Mouse (Mus musculus): ENCODE measurements at regions not wholly inside any gene's neighbourhood (a gene's known extent, or its start where the extent isn't known, plus 50 kb on each side); places are given as distances from the start of the nearest gene placed in this dataset.

DNA sequence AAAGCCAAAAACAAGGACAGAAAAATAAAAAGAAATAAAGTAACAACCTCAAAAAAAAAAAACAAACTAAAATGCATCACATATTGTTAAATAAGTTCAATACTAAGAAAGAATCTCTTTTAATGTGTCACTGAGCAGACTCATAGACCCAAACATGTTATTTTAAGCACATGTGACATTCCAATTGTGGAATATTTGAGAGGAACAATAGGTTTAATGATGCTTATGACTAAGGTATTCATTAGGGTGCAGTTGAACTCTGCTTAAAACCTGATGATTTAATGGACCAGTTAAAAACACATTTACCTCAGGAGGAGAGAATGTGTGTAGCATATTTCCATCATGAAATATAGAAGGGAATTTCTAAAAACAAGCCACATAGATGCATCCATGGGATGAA lies 302.4 kb downstream of the Hdgfl1 start:
- TF ChIP-seq CTCF (IDR thresholded peaks at IDR 0.05; ENCODE audit: insufficient read depth, low read length) (no peak), POLR2A (IDR thresholded peaks at IDR 0.05; ENCODE audit: borderline replicate concordance, extremely low read depth, low read depth, low read length) (no peak)

DNA sequence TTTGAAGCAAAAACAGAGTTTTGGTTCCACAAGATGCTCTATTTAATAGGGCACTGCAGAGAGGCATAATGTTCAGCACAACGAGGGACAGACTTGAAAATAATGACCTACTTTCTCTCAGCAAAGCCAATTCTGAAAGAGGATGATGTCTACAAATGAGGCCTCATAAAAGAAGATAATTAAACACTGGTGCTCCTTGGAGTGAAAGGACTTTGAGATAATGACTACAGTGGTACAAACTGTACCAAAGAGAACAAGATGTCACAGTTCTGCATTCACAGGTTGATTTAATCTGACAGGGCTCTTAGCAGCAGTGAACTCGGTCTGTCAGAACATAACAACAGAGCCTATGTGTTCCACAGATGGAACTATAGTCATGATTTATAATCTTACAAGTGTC lies 305.4 kb downstream of the Hdgfl1 start:
- no peaks in the 10 kb centered on the region for H3K4me1 ChIP-seq (ENCODE audit: control insufficient read depth, insufficient read depth, low read length)
- DNase-seq, result no peak
- 57% methylated on average over 2 of the region's 2 CpGs for WGBS
- no peak for TF ChIP-seq CTCF (IDR thresholded peaks at IDR 0.05; ENCODE audit: insufficient read depth, low read length)
- no peak for TF ChIP-seq POLR2A (IDR thresholded peaks at IDR 0.05; ENCODE audit: borderline replicate concordance, extremely low read depth, low read depth, low read length)
- no peak overlapping the region for H3K4me3 ChIP-seq (replicated peaks; ENCODE audit: extremely low read depth, low read depth, low read length)

More for the DNA sequence above, 302.4 kb downstream of the Hdgfl1 start:
- no peak for DNase-seq
- H3K4me3 ChIP-seq (replicated peaks; ENCODE audit: extremely low read depth, low read depth, low read length), result no peak overlapping the region
- H3K4me1 ChIP-seq (ENCODE audit: control insufficient read depth, insufficient read depth, low read length), result no peaks in the 10 kb centered on the region

GRCm38 (mm10) chr13:26464096-26464495 lies 305.9 kb downstream of the Hdgfl1 start:
- Histone ChIP-seq H3K4me3 (replicated peaks; ENCODE audit: extremely low read depth, low read depth, low read length) (no peak overlapping the region), H3K4me1 (ENCODE audit: control insufficient read depth, insufficient read depth, low read length) (no peaks in the 10 kb centered on the region)
- DNase-seq, result no peak
- TF ChIP-seq POLR2A (IDR thresholded peaks at IDR 0.05; ENCODE audit: borderline replicate concordance, extremely low read depth, low read depth, low read length), result no peak
- TF ChIP-seq CTCF (IDR thresholded peaks at IDR 0.05; ENCODE audit: insufficient read depth, low read length), result no peak

DNA sequence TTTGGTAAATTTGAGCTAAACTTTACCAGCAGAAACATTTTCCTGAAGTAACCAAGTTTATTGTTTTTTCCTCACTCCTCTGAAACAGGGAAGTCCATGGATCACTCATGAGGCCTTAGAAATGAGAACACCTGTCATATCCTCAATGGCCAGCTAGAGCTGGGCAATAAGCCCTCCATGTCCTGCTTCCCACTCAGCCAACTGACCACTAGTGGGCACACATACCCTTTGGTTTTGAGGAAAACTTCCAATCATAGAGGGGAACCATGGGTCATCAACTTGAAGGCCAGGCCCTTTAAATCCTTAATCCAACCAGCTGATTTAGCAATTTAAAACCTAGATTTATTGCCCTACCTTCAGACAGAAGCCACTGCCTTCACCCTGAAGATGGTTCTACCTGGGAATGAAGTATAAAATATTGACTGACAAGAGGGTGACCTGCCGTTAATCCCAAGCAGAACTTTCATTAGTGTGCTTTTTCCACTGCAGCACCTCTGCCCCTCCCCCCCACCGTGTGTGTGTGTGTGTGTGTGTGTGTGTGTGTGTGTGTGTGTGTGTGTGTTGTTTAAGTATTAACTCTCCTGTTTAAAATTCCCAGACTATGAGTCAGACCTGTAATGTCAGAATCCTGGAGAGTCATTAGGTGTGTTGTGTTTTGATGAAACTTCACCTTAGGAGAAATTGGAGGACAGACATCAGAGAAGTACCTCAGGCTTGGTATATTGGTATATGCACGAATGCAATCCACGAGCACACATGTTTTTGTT lies 312.3 kb downstream of the Hdgfl1 start:
- 68% methylated on average over 4 of the region's 4 CpGs for WGBS
- H3K4me1 ChIP-seq (ENCODE audit: control insufficient read depth, insufficient read depth, low read length), result no peaks in the 10 kb centered on the region
- DNase-seq, result no peak
- TF ChIP-seq CTCF (IDR thresholded peaks at IDR 0.05; ENCODE audit: insufficient read depth, low read length) (no peak), POLR2A (IDR thresholded peaks at IDR 0.05; ENCODE audit: borderline replicate concordance, extremely low read depth, low read depth, low read length) (no peak)
- H3K4me3 ChIP-seq (replicated peaks; ENCODE audit: extremely low read depth, low read depth, low read length), result no peak overlapping the region

- H3K4me3 ChIP-seq (replicated peaks; ENCODE audit: extremely low read depth, low read depth, low read length), result no peak overlapping the region
- 79% methylated on average over 4 of the region's 4 CpGs for WGBS
- DNase-seq, result no peak
- TF ChIP-seq CTCF (IDR thresholded peaks at IDR 0.05; ENCODE audit: insufficient read depth, low read length), result no peak
- TF ChIP-seq POLR2A (IDR thresholded peaks at IDR 0.05; ENCODE audit: borderline replicate concordance, extremely low read depth, low read depth, low read length), result no peak
- no peaks in the 10 kb centered on the region for H3K4me1 ChIP-seq (ENCODE audit: control insufficient read depth, insufficient read depth, low read length)
Observed at GRCm38 (mm10) chr13:26426639-26427038, 343.3 kb downstream of the Hdgfl1 start.

DNA sequence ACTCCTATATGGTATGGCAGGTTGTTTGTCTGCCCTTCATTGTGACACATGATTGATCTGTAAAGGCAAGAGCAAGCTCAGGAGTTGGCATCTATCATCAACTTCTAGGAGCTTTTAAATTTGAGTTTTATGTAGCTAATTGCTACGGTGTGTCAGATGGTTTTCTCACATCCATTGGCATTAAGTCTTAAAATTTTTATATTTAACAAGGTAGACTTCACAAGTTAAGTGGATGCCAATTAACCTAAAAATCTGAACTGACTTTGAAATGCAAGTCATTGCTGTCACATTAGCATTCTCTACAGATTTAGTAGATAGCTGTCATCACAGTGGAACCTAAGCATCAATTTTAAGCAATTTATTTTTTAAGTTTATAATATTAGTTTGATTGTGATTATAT lies 345.5 kb downstream of the Hdgfl1 start:
- 98% methylated on average over 1 of the region's 1 CpGs for WGBS

GRCm38 (mm10) chr13:26405757-26406156 lies 364.2 kb downstream of the Hdgfl1 start:
- no peak for DNase-seq
- TF ChIP-seq CTCF (IDR thresholded peaks at IDR 0.05; ENCODE audit: insufficient read depth, low read length) (no peak), POLR2A (IDR thresholded peaks at IDR 0.05; ENCODE audit: borderline replicate concordance, extremely low read depth, low read depth, low read length) (no peak)
- Histone ChIP-seq H3K4me3 (replicated peaks; ENCODE audit: extremely low read depth, low read depth, low read length) (no peak overlapping the region), H3K4me1 (ENCODE audit: control insufficient read depth, insufficient read depth, low read length) (no peaks in the 10 kb centered on the region)

More for the DNA sequence above, 345.5 kb downstream of the Hdgfl1 start:
- DNase-seq, result no peak
- TF ChIP-seq POLR2A (IDR thresholded peaks at IDR 0.05; ENCODE audit: borderline replicate concordance, extremely low read depth, low read depth, low read length) (no peak), CTCF (IDR thresholded peaks at IDR 0.05; ENCODE audit: insufficient read depth, low read length) (no peak)
- Histone ChIP-seq H3K4me3 (replicated peaks; ENCODE audit: extremely low read depth, low read depth, low read length) (no peak overlapping the region), H3K4me1 (ENCODE audit: control insufficient read depth, insufficient read depth, low read length) (no peaks in the 10 kb centered on the region)

GRCm38 (mm10) chr13:26404707-26405106 lies 365.3 kb downstream of the Hdgfl1 start:
- 47% methylated on average over 2 of the region's 2 CpGs for WGBS
- DNase-seq, result no peak
- TF ChIP-seq CTCF (IDR thresholded peaks at IDR 0.05; ENCODE audit: insufficient read depth, low read length) (no peak), POLR2A (IDR thresholded peaks at IDR 0.05; ENCODE audit: borderline replicate concordance, extremely low read depth, low read depth, low read length) (no peak)

DNA sequence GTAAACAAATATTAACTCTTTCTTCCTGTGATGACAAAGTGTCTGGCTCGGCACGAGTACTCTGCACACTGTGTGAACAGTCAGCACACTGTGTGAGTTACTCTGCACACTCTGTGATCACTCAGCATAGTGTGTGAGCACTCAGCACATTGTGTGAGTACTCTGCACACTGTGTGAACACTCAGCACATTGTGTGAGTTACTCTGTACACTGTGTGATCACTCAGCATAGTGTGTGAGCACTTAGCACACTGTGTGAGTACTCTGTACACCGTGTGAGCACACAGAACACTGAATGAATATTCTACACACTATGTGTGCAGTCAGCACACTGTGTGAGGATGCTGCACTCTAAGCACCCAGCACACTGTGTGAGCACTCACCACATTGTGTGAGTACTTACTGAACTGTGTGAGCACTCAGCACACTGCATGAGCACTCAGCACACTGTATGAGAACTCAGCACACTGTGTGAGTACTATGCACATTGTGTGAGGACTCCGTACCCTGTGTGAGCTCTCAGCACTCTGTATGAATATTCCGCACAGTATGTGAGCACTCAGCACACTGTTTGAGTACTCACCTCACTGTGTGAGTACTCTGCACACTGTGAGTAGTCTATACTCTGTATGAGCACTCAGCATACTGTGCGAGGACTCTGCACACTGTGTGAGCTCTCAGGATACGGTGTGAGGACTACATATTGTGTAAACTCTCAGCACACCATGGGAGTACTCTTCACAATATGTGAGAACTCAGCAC lies 381.9 kb downstream of the Hdgfl1 start:
- WGBS, result 83% methylated on average over 7 of the region's 7 CpGs
- no peak for DNase-seq
- Histone ChIP-seq H3K4me3 (replicated peaks; ENCODE audit: extremely low read depth, low read depth, low read length) (no peak overlapping the region), H3K4me1 (ENCODE audit: control insufficient read depth, insufficient read depth, low read length) (no peaks in the 10 kb centered on the region)
- no peak for TF ChIP-seq POLR2A (IDR thresholded peaks at IDR 0.05; ENCODE audit: borderline replicate concordance, extremely low read depth, low read depth, low read length)
- TF ChIP-seq CTCF (IDR thresholded peaks at IDR 0.05; ENCODE audit: insufficient read depth, low read length), result no peak

More at GRCm38 (mm10) chr13:26404707-26405106, 365.3 kb downstream of the Hdgfl1 start:
- Histone ChIP-seq H3K4me1 (ENCODE audit: control insufficient read depth, insufficient read depth, low read length) (no peaks in the 10 kb centered on the region), H3K4me3 (replicated peaks; ENCODE audit: extremely low read depth, low read depth, low read length) (no peak overlapping the region)

DNA sequence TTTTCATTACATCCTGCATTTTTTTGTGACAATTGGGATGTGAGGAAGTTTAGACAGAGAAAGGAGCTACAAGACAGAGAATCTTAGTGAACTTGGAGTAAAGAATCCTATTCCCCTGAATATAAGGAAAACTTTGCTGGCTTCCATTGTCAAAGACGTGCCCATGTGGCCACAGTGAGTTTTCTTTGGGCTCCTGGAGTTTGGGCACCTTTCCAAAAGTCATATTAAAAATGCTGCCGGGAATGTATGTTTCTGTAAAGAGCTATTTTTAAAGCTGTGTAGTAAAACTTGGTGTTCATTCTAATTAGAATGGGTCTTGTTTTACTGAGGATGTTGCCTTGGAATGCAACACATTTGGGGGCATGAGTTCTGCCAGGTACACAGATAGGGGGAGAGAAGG lies 387.3 kb downstream of the Hdgfl1 start:
- no peak overlapping the region for H3K4me3 ChIP-seq (replicated peaks; ENCODE audit: extremely low read depth, low read depth, low read length)
- TF ChIP-seq POLR2A (IDR thresholded peaks at IDR 0.05; ENCODE audit: borderline replicate concordance, extremely low read depth, low read depth, low read length), result no peak
- TF ChIP-seq CTCF (IDR thresholded peaks at IDR 0.05; ENCODE audit: insufficient read depth, low read length), result no peak
- DNase-seq, result no peak
- WGBS, result 25% methylated on average over 2 of the region's 2 CpGs
- no peaks in the 10 kb centered on the region for H3K4me1 ChIP-seq (ENCODE audit: control insufficient read depth, insufficient read depth, low read length)

Data from lung, adult 2 months (tissue).